Mouse (Mus musculus): ENCODE measurements around the gene Hcn1.

The Hcn1 gene

GRCm38 (mm10) chr13:117602181-117602580 is at the start of gene Hcn1:
TSS of gene Hcn1 (plus strand) at chr13:117602320.
- DNase-seq (ENCODE audit: low spot score): peak; percentile 68

DNA sequence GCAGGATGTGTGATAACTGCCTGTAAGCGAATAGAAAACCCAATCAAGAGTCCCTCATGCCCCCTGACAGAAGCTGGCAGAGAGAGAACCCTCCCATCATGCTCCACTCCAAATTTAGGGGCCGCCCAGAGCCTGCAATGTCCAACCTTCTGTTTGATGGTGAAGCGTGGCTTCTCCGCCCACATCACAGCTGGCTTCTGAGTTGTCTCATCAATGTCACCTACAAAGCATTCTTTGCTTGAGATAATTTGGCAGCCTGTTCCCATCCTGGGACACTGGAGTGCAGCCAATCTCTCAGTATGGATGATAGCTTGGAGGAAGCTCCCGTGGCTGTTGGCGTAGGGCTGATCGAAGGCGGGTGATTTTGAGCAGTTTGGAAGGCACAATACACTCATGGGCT is 34.9 kb upstream of the Hcn1 start:
- no peak for DNase-seq (ENCODE audit: low spot score)

- no peak for DNase-seq (ENCODE audit: low spot score)
Measured at GRCm38 (mm10) chr13:117571747-117572146, 30.4 kb upstream of the Hcn1 start.

DNA sequence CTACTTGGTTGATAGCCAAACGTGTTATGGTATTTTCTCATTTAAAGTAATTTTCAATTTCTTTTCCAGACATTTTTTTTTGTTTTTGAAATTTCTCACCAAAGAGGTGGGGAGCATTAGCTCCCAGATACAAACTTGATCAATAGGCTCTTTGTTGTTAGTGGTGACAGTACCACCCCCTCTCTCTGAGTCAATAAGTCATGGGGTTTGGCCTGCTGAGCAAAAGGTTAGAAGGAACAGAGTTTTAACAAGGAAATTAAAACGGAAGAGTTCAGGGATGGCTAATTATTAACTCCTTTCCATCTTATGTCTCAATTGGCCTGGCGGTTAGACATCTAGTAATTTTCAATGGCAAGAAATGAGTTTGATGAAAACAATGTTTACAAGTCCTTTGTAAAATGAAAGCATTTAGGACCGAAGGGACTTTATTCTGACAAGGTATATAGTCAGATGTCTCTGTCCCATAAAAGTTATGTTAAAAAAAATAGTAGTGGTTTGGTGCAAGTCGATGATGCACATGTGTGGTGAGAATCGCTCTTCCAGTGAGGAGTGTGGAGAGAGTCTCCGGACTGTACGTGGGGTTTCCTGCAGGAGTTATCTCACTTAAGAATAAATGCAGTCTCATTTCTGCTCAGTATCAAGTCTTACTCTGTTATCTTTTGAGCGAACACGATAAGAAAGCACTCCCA is 7.5 kb upstream of the Hcn1 start:
- DNase-seq (ENCODE audit: low spot score): no peak

DNA sequence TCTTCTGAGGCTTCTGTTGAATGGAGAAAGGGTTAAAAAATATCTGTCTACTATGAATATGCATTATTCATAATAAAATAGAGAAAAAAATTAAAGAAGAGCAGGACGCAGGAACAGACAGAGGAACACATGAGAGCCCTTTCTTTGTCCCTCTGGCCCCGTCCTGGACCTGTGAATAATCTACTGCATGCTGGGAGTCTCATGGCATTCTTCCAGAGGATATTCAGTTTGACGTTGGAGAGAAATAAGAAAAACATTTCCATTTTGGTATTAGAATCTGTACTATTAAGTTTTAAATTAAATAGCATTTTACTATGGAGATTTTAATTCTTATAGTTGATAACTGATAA is 7.0 kb upstream of the Hcn1 start:
- no peak for DNase-seq (ENCODE audit: low spot score)

DNA sequence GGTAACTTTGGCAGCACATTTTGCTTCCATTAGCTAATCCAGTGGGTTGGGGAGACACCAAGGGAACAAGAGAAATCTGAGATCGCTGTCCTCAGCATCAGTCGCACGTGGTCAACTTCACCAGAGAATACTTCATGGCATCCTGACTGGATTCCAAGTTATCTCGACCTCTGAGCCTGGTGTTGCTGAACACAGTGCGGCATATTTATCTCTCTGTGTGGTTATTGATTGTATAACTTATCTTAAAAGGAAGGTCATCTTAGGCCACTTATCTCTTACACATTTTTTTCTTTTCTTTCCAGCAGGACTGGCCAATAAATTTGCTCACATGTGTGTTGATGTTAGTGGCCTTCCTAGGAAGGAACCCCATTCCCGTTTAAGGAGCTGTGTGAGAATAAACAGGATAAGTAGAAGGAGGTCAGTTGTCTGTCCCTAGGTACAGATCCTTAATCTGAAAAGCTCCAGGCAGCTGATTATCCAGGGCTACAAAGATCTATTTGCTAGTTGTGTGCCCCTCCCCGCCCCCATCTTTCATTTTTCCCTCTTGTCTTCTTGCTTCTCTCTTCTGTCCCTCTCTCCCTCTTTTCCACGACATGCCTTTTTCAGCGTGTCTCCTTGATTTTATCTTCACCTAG is 672 bp upstream of the Hcn1 start:
- DNase-seq (ENCODE audit: low spot score): no peak

DNA sequence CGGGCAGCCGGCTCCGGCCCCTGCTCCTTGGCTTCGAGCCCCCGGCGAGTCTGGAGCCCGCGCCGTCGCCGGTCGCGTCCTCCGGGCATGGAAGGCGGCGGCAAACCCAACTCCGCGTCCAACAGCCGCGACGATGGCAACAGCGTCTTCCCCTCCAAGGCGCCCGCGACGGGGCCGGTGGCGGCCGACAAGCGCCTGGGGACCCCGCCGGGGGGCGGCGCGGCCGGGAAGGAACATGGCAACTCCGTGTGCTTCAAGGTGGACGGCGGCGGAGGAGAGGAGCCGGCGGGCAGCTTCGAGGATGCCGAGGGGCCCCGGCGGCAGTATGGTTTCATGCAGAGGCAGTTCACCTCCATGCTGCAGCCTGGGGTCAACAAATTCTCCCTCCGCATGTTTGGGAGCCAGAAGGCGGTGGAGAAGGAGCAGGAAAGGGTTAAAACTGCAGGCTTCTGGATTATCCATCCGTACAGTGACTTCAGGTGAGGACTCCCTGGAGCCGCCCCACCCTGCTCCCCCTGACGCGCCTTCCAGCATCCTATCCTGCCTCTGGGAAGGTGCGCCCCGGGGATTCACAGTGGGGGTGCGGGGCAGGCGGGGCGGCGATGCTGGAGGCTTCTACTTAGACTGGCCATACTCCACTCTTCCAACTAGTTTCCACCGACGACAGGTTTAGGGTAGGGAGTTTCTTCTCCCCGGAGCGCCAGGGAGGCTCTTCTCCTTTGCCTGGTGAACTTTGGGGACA is 668 bp downstream of the Hcn1 start:
- no peak for DNase-seq (ENCODE audit: low spot score)

- no peak for DNase-seq (ENCODE audit: low spot score)
Measured at GRCm38 (mm10) chr13:117603421-117603820, 1.3 kb downstream of the Hcn1 start.

DNA sequence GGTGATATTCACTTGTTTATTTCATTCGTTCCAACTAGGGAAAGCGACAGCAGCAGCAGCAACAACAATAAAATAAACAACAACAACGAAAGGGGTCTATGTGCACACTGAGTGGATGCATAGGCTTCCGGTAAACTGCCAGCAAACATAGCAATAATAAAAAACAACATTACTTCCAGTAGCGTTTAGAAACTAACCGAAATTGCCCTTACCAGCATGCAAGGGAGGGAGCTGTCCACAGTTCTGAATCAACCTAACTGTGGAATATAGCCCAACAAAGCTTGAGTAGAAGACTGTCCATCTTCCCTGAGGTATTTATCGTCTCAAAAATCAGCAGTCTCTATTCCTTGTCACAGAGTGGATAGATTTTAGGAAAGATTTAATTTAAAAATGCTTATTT is 2.0 kb downstream of the Hcn1 start:
- DNase-seq (ENCODE audit: low spot score): peak; percentile 19

DNA sequence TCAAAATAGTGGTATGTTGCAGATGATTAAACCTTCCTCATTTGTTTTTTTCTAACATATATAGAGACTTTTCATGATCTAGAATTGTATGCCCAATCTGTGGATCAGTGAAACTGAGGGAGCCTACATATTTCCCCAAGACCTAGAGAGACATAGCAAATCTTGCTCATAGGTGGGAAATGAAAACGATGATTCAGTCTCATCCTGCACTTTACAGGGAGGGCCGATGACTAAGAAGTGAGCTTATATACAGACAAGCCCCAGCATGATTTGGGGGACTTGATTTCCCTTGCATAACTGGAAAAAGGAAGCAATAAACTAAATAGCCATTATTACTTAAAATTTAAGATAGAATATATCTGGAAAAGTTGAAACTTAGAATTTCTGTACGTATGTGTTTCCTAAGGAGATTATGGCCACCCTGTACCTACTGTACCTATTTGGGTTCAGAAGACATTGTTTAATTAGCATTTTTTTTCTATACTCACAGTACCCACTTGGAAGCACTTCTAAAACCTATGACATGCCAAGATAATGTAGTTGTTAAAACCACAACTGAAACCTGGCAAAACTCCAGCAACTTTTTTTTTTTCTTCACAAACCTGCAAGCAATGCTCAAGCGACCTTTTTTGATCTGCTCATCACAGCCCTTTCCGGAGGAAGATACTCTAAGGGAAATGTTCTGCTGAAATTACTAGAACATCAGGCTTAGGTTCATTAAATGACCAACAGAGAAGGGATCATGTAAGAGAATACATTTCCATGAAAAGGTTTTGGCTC is 3.0 kb downstream of the Hcn1 start:
- no peak for DNase-seq (ENCODE audit: low spot score)

DNA sequence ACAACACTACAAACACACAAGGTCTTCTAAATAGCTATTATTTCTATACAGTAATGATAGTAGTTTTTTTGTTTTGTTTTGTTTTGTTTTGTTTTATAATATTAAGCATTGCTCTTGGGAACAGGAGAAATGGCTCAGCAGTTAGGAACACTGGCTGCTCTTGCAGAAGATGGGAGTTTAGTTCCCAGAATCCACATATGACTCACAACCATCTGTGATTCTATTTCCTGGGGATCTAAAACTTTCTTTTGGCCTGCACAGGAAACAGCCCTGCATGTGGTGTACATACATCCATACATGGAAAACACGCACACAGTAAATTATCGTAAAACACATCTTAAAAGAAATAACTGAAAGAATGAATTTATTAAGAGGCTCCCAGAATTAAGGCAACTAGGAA is 9.8 kb downstream of the Hcn1 start:
- no peak for DNase-seq (ENCODE audit: low spot score)

DNA sequence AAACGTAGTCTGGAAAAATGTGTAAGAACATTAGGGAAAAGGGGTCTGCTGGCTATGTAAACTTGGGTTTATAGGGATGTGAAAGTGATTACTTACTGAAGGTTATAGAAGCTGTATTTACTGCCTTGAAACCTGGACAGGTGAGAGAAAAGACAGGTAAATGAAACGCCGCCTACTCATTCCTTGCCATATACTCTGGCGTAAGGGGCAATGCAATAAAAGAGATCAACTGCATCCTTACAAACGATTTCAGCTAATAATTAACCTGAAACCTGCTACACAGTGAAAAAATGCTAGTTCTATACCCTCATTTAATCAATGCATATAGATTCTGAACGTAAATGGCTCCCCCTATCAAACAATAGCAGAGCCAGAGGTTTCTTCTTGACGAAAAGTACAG is 17.4 kb downstream of the Hcn1 start:
- DNase-seq (ENCODE audit: low spot score): no peak

GRCm38 (mm10) chr13:117657501-117657900 is 55.4 kb downstream of the Hcn1 start:
- no peak for DNase-seq (ENCODE audit: low spot score)

DNA sequence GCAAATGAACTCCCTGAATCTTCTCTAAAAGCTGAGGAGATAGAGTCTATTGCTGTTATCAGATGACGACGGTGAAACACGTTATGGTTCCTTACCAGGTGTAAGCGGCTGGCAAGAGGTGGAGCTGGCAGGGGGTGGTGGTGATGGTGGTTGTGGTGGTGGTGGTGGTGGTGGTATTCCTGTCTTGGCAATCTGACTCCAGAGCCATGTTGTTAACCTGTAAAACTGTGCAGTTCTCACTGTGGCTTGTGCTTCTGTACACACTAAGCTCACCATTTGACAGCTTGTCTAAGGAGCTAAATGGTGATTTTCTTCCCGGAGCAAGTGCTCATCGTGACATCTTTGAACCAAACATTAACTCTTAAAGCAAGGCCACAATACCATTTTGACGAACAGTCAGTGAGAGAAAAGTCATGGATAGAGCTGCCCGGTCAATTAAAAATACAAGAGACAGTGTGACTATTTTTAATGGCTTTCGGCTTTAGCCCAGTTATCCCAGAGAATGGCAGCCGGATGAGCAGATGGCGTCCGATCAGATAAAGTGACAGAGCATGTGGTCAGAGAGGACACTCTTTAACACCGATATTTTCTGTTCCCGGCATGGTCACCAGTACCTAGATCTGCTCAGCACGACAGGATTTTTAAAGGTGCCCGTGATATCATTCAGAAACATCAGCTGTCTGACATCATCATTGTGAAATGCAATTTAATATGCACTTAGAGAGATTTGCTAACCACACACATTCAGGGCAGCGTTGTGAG is 56.5 kb downstream of the Hcn1 start:
- DNase-seq (ENCODE audit: low spot score): no peak

GRCm38 (mm10) chr13:117659511-117659910 is 57.4 kb downstream of the Hcn1 start:
- no peak for DNase-seq (ENCODE audit: low spot score)

GRCm38 (mm10) chr13:117662661-117663060 is 60.5 kb downstream of the Hcn1 start:
- DNase-seq (ENCODE audit: low spot score): no peak

DNA sequence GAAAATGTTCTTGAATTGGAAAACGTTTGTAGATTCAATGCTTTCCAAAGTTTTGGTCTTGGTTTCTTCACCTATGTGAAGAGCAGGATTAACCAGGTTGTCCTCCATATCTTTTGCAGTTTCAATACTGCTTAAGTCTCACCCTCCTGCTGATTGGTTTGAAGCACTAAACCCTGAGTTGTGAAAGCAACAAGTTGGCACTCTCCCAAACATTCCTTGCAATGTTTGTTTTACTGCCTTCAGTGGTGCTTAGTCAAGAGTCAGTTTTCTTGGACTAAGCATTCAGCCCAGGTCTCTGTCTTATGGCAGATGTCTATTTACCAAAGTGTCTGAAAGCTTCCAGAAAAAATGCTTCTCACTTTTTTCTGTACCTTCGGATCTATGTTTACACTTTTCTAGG is 67.2 kb downstream of the Hcn1 start:
- DNase-seq (ENCODE audit: low spot score): no peak

DNA sequence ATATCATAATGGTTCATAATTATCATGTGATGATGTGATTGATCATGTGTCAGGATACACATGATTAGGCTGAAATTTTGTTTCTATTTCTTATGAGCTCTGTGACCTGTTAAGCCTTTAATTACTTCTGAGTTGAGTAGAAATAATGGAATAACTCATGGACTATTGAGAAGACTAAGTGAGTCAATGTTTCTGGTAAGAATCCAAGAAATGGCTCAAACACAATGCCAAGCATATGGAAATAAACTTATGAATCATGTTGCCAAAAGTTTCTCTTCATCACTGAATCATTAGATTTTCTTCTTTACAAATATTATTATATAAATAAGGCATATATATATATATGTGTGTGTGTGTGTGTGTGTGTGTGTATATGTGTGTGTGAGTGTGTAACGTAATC is 69.7 kb downstream of the Hcn1 start:
- no peak for DNase-seq (ENCODE audit: low spot score)

GRCm38 (mm10) chr13:117676418-117676817 is 74.3 kb downstream of the Hcn1 start:
- DNase-seq (ENCODE audit: low spot score): no peak

- DNase-seq (ENCODE audit: low spot score): no peak
Measured at GRCm38 (mm10) chr13:117687670-117688069, 85.5 kb downstream of the Hcn1 start.

DNA sequence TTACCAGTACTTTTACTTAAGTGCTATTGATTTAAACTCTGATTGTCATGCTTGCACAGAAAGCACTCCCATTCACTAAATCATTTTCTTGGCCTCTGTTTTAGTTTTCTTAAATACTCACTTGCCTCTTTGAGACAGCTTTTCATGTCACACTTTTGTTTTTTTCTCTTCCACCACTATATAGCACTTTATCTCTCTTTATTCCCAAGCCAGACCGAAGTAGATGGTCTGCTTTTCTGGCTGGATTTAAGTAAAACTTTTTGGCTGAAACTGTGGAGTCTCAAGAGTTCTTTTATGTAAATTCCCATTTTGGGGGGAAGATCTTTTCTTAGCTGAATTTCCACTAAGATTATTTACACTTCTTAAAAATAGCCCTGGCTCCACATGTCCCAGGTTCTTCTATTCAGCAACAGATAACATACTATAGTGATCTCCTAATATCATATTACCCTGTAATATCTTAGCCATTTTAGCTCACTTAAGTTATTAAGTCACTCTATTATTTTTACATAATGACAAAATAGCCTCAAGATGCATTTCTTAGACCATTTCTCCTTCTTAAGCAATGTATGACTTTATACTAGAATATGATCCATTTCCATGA is 92.7 kb downstream of the Hcn1 start:
- DNase-seq (ENCODE audit: low spot score): no peak

Data from urinary bladder, postnatal 25 days (tissue).